Mouse (Mus musculus) c-Kit-positive CD71-positive TER-119-positive erythroid progenitor cells, embryonic 14.5 days (primary cell): ENCODE measurements around the gene Sorbs1.

ENCODE experiments used
- DNase-seq: peaks from one replicate; pipeline ENCODE4 v3.0.0-alpha.2; 2013; ENCODE audit warnings: low spot score

The Sorbs1 gene

DNA sequence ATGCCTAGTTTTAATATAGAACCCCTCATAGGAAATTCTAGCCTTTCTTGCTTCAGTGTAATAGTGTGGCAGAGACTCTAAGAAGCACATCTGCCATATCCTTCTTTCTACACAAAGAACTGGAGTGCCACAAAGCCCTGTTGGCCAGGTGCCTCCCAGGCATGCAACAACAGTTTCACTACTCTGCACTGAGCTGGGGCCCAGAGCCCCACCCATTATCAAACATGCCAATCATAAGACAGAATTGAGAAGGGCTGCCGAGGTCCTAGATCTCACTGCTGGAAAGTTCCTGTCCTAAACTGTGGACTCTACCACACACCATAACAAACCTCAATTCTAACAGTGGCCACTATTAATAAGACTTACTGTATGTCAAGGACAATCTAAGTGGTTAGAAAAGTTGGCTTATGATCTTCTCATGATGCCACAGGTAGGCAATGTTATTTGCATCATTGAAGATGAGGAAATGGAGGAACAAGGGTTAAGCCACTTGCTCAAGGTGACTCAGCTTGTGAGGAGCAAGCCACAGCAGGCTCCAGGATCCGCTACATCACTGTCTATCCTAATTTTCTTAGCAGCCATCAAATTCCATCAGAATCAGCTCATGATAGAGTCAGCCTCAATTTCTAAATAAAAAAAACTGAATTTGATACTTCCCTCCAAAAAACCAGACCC is 257.1 kb downstream of the Sorbs1 start:
- DNase-seq = no peak

DNA sequence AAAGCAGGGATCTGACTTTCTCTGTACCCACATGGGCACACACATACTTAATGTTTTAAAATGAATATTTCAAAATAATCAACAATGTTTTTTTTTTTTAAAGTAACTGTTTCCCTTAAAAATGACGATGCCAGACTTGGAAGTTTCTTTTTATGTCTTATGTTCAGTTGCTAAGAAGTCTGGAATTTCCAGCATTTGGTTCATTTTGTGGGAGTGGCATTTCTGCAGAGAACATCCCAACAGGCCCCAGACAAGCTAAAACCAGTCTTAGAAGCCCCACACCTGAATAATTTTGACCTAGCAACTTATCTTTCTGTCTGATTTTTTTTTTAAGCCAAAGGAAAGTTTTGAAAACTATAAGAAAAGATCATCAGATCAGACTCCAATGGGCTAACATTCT is 258.0 kb downstream of the Sorbs1 start:
- DNase-seq = no peak

GRCm38 (mm10) chr19:40254741-40255140 is 258.8 kb downstream of the Sorbs1 start:
- DNase-seq = no peak

GRCm38 (mm10) chr19:40253768-40254167 is 259.8 kb downstream of the Sorbs1 start:
- no peak for DNase-seq

DNA sequence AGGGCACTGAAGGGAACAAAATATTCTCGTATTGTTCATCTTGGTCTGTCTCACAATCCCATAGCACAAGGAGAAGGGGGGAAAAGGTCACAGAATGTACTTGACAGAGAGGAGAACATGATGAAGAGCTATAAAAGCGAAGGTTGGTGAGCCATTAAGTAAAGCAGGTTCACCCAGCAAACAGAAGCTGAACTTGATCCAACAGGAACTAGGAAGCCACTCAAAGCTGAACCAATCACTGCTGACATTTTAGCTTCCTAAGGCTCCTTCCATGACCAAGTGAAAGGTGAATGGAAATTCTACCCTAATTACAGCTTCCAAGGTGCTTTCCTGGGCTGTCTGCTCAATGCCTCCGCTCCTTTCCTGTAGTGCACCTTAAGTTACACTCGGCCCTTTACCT is 262.5 kb downstream of the Sorbs1 start:
- no peak for DNase-seq

DNA sequence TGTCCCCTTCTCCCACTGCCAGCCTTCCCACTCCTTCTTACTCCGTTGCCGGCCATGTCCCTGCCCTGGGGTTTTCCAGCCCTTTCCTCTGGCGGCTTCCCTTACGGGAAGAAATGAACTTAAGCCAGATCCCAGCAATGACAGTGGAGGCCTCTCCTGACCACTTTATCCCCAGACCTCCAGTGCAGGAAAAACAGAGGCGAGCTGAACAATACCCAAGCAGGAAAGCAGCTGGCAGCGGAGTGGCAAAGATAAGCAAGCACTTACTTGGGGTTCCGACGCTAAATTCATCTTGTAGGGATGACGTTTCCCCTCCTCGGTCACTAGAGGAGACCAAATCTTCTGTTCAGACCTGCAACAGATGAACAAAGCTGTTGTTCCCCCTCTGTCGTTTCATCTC is 264.2 kb downstream of the Sorbs1 start:
- DNase-seq = no peak

DNA sequence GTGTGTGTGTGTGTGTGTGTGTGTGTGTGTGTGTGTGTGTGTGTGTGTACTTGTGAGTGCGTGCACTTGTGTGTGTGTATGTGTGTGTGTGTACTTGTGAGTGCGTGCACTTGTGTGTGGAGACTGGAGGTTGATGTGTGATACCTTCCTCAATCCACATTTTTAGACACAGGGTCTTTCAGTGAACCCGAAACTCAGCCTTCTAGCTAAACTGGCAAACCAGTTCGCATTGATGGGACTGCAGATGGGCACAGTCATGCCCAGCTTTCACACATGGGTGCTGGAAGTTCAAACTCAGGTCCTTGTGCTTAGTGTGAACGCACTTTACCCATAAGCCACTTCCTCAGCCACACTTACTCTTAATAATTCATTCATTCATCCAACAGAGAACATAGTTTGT is 265.1 kb downstream of the Sorbs1 start:
- DNase-seq = no peak

GRCm38 (mm10) chr19:40247268-40247666 is 266.3 kb downstream of the Sorbs1 start:
- DNase-seq = no peak

DNA sequence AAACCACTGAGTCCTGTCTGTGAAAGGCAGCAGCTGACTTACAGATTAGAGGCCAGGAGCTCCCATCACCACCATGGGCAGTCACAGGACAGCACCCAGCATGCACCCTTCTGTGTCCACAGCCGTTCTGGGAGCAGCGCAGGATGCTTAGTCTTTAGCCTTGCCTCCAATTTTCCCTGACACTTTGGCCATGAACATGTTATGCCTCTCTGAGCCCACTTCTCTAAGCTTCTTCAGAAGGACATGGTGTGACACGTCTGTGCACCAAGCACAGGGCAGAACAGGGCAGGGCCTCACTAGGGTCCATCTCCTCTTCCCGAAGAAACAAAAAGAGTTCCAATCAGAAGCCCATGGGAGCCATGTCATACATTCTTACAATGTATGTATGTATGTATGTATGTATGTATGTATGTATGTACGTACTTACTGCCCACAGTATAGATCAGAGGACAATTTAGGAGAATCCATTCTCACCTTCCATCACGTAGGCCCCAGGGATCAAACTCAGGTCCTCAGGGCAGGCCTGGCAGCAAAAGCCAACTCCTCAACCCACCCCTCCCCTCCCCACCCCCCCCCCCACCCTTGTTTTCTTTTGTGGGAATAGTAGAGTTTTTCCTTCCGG is 266.8 kb downstream of the Sorbs1 start:
- no peak for DNase-seq
